Mouse (Mus musculus) heart, postnatal 25 days (tissue): ENCODE measurements around the gene St6galnac4. TPM values are rescaled to one million over a fixed set of nuclear protein-coding genes. Genes with fewer than 3 reads are reported as not detected.

Experiments
- DNase-seq: peaks from one replicate; pipeline ENCODE4 v3.0.0; 2022; ENCODE audit warnings: low spot score
- intact Hi-C: fragments of 180-260 bp; cut with DNase I; formaldehyde crosslinking; loops from one replicate; pipeline ENCODE4 v1.15.1; 2025
- total RNA-seq, 2 experiments: library from RNA; stranded (reverse); gene quantifications; 2 replicates each; pipeline ENCODE4 v1.2.3; 2021

St6galnac4 gene
- total RNA-seq: 10 to 100 TPM; 17.7 to 21.4 TPM

DNA sequence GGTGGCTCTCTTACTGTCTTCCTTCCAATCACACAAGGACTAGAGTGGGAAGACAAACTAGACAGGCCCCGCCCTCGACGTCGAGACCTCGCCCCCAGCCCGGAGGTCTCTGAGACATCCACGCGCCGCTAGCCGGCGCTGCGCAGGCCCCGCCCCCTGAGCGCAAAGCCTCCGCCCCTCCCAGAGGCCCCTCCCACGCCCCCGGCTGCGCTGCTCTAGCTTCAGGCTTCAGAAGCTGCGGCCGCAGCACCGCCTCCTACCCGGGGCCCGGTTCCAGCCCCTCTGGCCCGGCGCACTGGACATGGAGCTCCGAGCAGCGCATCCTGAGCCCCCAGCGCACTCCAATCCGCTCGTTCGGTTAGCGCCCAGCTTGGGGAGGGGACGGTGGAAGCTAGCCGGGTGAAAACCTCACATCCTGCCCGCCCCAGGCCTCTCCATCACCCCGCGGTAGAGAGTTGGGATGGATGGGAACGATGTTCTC lies at the start of gene St6galnac4:
TSS of gene St6galnac4 (plus strand) at position 225 of the 481 bp plus-strand sequence.
- peak; percentile 86 for DNase-seq
- intact Hi-C loops: loop anchor here (1.0 kb wide), 1 partner anchor 17 kb away; no protein-coding TSS in a partner anchor

DNA sequence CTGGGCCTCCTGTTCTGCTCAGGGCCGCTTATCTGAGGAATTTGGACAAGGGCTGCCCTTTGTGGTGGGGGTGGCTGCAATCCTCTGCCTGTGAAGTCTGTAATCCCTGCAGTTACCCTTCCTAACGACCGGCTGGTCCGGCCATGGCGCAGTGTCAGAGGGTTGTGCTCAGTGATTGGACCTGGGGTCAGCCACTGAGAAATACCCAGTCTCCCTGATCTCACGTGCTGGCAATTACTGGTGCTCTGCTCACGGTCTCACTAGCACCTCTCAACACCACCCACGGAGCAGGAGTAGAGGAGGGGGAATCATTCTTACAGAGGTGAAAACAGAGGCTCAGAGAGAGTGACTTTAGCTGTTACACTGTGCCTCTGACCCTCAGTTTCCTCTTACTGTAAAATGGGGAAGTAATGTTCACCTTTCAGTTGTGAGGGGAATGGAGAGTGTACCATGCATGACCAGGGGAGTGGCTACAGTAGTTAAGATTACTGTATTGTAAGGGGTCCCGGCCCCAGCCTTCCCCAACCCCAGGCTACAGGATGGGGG lies 49.5 kb upstream of the St6galnac4 start:
- intact Hi-C loops: no loop called here
- DNase-seq: no peak

DNA sequence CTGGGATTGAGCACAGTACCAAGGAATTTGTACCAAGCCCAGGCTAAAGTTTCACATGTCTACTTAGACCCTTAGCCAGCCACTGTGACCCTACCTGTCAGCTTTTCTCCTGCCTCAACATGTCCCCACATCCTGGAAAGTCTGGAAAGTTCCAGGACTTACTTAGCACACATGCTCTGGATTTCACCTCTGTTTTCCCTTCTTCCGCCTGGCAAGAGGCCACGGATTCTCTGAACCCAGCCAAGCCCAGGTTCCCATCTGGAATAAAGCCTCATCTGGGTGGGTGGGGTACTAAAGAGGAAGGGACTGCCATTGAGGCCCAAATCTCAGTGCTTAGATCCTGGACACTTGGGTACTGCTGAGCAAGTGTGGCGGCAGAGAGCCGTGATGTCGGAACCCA lies 49.0 kb upstream of the St6galnac4 start:
- no peak for DNase-seq
- intact Hi-C loops: loop anchor here (1.0 kb wide), 1 partner anchor 28 kb away; no protein-coding TSS in a partner anchor

DNA sequence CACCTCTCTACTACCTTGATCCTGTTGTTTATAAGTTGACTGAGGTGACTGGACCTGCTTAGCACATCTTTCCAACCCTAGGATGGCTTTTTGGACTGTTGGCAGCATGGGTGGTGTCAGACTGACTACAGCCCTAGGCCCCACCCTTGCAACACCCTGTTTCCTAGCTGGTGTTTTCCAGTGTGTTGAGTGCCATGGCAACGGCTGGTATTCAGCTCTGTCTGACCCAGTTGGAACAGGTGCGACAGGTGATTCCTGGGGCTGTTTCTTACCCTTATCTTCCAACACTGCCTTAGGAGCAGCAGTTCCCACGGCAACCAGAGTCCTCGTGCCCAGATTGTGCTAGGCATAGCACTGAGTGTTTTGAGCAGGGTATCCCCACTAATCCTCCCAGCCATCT lies 48.4 kb upstream of the St6galnac4 start:
- no peak for DNase-seq
- intact Hi-C loops: loop anchor here (1.0 kb wide), 1 partner anchor 28 kb away; no protein-coding TSS in a partner anchor

DNA sequence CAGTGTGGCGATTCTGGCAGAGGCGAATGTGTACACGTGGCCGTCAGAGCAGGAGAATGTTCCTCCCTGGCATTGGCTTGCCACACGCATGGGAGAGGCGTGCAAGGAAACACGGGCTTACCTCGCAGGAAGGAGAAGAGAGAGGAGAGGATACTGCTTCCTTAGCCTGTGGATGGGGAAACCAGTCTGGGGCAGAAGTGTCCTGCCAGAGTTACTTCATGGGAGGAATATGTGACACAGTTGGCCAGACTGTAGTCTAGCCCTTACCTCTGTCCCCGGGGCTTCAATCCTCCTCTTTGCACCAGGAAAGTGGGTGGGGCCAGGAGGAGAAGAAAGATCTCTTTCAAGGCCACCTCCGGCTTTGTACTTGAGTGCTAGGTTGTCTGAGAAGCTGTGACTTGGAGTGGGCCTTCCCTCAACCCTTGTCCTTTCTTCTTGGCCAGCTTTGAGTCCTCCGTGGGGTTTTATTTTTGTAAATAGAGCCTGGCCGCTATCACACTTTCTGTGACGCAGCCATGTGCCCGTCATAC lies 47.4 kb upstream of the St6galnac4 start:
- intact Hi-C loops: no loop called here
- no peak for DNase-seq

DNA sequence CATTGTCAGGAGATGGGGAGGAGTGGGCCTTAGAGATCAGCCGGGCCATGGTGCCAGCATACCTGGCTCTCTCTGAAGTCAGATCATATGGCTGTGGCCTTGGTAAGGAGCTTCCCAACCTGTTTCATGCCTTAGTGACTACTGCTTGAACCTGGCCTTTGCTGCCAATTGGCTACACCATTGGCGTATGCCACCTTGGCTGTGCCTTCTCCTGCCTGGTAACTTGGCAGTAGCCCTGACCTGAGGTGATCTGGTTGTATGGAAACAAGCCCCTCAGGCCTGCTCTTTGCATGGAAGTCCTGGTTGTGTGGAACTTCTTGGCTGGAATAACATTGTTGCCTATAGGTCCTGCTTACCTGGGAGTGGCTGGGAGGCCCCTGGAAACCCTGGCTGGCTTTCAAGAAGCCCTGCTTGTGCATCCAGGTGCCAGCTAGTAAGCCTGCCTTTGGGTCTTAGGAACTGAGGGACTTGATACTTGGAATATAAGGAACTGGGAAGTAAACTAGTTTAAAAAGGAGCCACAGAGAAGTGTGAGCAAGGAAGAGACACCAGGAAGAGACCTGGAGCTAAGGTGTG lies 45.5 kb upstream of the St6galnac4 start:
- DNase-seq: no peak
- intact Hi-C loops: no loop called here

DNA sequence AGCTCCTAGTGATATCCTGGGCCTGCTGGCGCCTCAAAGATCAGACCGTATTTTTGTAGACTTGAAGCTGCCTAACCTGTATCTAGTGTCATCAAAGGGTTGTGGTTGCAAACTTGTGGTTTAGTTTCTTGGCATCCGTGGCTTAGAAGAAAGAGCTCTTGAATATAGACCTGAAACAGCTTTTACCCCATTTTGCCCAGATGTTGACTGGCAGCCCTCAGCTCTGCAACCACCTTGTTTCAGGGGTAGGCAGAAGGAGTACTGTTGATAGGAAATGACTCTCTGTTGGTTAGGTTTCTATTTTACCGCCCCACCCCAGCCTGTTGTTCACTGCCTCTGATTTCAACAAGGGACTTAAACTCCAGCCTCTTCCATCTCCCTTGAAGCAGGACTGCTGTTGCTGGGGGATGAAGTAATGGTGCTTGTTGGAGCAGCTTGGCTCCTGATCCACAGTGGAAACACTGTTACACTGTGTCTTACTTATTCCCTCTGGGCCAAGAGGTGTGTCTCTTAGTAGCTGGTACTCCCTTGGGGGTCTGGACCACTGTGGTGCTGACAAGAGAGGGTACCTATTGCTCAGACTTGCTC lies 44.8 kb upstream of the St6galnac4 start:
- intact Hi-C loops: no loop called here
- DNase-seq: no peak

DNA sequence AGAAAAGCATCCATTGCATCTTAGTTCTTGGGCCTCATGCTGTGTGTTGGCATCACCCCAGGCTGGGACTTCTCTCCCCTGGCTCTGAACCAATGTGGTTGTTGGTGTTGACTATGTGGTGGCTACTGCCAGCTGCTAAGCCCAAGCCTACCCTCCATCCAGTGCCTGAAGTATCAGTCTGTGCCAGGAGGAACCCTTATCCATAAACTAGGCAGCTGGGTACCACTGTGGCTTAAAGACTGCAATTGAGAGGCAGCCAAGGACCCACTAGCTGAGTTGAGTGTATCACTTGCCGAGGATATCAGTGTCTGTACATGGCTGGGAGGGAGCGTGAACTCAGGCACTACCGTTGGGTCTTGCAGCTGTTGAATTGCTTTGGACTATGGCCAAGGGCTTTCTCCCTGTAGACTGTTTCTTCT lies 43.9 kb upstream of the St6galnac4 start:
- no peak for DNase-seq
- intact Hi-C loops: no loop called here

DNA sequence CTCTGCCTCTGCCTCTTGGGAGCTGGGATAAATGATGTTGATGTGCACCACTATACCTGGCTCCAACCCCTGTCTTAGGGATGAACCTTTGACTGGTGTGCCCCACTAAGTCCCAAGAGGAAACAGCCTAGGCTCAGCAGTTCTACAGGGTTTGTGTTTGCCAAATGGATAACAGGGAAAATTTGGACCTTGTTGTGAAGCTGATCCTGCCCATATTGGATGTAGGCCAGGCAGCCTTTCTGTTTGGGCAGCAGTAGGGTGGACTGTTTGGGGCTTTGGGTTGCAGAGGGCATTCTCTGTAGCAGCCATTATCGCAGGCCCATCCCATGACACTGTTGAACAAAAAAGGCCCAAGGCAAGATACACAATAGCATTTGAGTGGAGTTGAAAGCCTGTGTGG lies 39.9 kb upstream of the St6galnac4 start:
- intact Hi-C loops: no loop called here
- no peak for DNase-seq

DNA sequence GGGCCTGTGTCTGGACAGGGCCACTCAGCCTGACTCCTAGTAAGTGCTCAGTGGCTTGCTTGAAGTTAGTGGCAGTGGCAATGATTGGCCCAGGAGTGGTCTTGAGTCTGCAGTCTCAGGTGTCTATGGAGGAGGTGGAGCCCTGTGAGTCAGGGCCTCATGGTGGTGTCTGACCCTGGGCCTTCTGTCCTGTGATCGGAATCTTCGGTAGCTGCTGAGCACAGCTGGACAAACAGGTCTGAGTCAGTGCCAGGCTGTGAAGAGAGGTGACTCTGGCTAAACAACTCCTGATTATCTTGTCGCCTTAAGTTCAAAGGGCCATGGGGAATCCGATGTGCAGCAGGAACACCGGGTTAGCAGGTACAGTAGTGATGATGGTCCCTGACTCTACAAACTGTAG lies 39.5 kb upstream of the St6galnac4 start:
- DNase-seq: no peak
- intact Hi-C loops: no loop called here

DNA sequence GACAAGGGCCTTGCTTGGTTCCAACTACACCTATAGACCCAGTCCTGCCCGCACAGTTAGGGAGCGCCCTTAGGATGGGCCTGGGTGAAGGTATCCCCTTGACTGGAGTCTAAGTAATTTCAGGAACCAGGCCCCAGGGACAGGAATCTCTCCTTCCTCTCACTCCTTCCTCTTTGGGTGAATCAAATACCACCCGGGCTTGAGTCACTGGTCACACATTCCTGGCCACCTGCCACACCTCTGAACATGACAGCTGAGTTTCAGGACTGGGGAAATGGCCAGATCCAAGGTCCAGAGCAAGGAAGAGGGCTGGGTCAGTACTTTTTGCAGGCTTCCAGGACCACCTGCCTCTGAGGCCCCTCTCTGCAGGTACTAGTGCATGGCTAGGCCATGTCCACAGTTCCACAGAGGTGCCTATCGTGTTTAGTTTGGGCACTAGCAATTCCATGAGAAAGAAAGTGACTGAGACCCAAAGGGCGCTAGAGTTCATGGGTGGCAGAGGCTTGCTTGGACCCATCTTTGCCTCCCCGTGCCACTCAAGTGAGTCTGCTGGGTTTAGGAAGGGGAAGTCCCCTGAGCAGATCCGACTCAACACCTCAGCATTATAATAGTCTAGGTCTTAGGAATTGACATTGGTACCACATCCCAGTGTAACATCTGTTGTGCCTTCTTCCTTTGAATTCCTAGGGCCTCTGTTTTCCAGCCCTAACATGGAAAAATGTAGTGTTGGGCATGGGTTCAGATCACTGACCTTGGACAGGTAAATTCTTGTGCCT lies 38.7 kb upstream of the St6galnac4 start:
- intact Hi-C loops: no loop called here
- DNase-seq: no peak

DNA sequence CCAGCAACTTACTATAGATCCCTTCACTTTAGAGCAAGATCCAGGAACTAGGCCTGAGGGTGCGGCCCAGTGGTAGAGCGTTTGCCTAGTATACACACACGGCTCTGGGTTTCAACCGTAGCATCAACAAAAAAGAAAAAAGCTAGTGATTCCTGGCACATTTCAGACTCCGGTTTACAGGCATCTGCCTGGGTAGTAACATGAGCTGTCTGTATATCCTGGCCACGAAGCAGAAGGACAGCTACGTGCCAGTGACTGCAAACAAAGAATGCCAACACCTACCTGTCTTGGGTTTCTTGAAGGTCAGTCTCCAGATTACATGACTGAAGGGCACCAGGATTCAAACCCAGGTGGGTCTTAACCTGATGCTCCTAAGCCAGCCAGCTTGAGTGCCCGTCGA lies 37.7 kb upstream of the St6galnac4 start:
- intact Hi-C loops: no loop called here
- no peak for DNase-seq

DNA sequence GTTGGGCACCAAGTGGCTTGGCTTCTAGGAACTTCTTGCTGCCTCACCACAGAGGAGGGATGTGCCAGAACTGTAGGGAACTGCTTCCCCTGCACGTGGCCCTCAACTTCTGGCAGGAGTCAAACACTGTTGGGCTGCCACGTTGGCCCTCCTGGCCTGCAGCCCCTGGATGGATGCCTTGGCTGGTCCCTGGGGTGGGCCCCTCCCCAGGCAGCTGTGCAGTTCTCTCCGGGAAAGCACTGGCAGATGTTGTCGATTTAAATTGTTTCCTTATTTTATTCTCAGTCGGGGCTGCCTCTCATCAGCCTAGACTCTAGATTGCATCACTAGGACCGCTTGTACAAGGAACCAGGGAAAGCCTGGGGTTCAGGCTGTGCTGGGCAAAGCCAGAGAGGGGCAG lies 37.1 kb upstream of the St6galnac4 start:
- peak; percentile 81 for DNase-seq
- intact Hi-C loops: no loop called here

DNA sequence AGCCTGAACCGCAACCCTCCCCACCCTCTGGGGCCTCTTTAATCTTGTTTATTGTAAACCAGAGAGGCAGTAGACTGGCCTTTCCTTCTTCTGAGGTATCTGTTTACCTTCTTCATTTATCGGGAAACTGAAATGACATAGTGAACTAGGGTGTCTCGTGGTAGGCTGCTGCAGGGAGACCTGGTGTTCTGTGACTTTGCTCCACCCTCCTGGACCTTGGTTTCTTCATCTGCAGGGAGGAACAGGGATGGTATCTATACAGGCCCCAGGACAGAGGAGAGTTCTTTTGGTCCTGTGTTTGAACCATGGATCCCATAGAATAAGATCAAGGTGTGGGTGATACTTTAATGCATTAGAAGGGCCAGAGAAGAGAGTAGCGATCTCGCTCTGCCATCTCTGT lies 35.7 kb upstream of the St6galnac4 start:
- no peak for DNase-seq
- intact Hi-C loops: no loop called here

DNA sequence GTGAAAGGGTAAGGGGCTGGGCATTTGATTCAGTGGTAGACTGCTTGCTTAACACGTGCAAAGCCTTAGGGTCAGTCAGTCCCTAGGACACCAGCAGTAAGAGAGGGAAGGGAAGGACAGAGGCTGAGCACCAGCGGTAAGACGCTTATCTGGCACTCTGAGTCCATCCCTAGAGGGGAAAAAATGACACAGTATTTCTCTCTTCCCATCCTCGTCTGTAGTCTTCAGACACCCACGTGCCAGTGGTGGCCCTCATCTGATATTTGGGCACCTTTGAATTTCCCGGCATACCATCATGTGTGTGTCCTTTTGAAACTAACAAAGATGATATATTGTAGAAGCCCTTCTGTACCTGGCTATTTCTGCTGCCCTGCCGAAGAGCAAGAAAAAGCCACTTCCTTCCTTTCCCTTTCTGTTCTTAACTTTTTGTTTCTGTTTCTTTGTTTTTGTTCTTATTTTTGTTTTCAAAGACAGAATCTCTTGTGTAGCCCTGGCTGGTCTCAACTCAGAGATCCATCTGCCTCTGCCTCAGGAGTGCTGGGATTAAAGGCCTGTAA lies 33.2 kb upstream of the St6galnac4 start:
- DNase-seq: no peak
- intact Hi-C loops: no loop called here

DNA sequence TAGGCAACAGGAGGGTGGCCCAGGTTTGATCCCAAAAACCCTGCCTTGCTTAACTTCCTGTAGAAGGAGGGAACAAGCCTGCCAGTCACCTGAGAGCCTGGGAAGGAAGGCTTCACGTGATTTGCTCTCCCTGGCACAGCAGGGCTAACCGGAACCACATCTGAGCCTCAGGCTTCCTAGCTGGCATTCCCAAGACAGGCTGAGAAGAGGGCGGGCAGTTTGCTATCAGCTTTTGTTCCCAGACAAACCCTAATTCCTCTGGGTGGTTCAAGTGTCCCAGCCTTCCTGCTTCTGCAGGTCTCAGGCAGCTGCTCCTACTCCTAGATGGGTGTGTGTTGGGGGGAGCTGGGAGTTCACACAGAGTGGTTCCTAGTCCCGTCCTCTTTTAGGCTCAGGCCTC lies 31.4 kb upstream of the St6galnac4 start:
- no peak for DNase-seq
- intact Hi-C loops: no loop called here

DNA sequence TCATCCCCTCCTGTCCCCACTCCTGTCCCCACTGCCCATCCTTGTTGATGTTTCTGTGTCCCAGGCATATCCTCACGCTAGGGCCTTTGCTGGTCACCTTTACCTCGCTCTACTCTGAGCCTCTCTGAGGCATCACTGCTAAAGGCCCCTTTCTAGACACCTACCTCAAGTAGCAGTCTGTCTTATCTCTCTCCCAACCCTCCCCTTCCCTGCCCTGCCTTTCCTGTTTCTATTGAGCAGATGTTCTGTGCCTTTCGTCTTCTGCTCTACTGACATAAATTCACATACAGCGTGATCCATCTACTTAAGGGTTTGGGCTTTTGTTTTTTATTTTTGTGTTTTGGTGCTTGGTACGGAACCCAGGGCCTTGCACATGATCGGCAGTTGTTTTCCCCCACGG lies 30.9 kb upstream of the St6galnac4 start:
- no peak for DNase-seq
- intact Hi-C loops: no loop called here

DNA sequence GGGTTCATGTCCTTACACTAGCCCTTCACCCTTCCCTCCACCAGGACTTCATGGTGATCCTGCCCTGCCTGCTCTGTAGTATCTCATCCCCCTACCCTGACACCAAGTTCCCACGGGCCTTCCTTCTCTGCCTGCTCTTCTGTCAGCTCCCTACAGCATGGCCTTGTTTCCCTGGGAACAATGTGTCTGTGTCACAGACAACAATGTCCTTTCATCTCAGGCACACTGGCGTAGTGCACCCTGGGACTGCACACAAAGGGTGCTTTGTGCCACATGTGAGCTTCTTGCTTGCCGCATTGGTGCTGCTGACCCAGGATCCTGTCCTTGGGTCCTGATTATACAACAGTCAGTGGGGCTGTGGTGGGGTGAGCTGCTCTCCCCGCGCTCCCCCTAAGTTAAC lies 27.3 kb upstream of the St6galnac4 start:
- no peak for DNase-seq
- intact Hi-C loops: no loop called here

DNA sequence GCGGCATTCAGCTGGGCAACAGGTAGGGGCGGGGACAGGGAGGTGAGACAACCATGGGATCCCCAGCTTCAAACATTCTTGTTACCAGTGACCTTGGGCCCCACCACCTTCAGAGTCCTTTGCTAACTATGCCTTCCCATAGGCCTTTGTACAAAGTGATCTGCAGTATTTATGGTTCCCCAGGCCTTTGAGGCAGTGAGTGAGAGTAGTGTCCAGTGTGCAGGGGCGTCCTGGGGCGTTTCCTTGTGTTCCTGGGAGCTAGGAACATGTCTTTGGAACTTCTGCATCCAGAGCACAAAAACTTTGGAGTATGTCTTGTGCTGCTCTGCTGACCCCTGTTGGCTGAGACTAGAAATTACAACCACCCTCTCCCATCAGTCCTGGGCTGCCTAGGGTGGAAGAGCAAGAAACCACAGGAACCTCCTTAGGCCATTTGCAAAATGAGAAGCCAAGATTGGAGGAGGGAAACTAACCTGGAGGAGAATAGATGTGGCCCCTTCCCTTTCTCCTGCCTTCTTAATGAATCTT lies 20.3 kb upstream of the St6galnac4 start:
- intact Hi-C loops: loop anchor here (1.0 to 5.0 kb wide), 4 partner anchors 28 to 162 kb away; no protein-coding TSS in a partner anchor
- no peak for DNase-seq

DNA sequence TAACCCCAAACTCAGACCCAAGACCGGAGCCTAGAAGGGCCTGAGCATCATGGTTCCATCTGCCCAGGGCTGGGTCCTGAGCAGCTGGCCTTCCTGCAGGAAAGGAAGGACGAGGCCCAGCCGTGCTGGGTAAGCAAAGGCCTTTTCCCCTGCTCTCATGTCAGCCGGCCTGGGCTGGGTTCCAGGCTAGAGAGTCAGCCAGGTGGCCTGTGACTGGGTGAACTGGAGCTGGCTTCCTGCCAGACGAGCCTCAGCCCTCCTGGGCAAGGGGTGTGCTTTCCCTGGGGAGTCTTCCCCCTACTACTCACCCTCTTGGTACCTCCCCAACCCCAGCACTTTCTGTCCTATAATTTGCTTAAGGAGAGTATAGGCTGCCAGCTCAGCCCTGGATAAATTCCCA lies 18.7 kb upstream of the St6galnac4 start:
- no peak for DNase-seq
- intact Hi-C loops: loop anchor here (5.0 kb wide), 1 partner anchor 146 kb away; no protein-coding TSS in a partner anchor
